Mouse (Mus musculus) intestine, embryonic 16.5 days (tissue): ENCODE measurements around the gene Lpp. TPM values are rescaled to one million over a fixed set of nuclear protein-coding genes. Genes with fewer than 3 reads are reported as not detected.
A peak's percentile ranks its signal among the peaks of the same experiment; 100 is the strongest.

Experiments used
- ATAC-seq: fragments of 200-750 bp; cut with Nextera tagmentation; 2 replicates; pipeline ENCODE4 v1.8.0; 2017; ENCODE audit warnings: moderate TSS enrichment, moderate library complexity
- H3K27ac ChIP-seq: fragments of 300-500 bp; sonication (generic); 2 replicates; pipeline ENCODE4 v1.5.1; 2014; ENCODE audit warnings: mild to moderate bottlenecking, low read length
- H3K27me3 ChIP-seq: fragments of 300-500 bp; sonication (generic); replicated peaks from 2 replicates; pipeline ENCODE4 v1.6.1; 2014; ENCODE audit warnings: low read length, control low read depth, mixed read lengths; ENCODE audit not compliant: control insufficient read depth, insufficient read depth
- H3K36me3 ChIP-seq: fragments of 300-500 bp; sonication (generic); 2 replicates; pipeline ENCODE4 v1.6.1; 2014; ENCODE audit warnings: low read length, control low read depth; ENCODE audit not compliant: control insufficient read depth, insufficient read depth
- H3K4me1 ChIP-seq: fragments of 300-500 bp; sonication (generic); 2 replicates; pipeline ENCODE4 v1.6.1; 2014; ENCODE audit warnings: low read length, control low read depth, mixed read lengths; ENCODE audit not compliant: control insufficient read depth, insufficient read depth
- H3K4me2 ChIP-seq: fragments of 300-500 bp; sonication (generic); 2 replicates; pipeline ENCODE4 v1.6.1; 2014; ENCODE audit warnings: low read depth, low read length, control low read depth
- H3K4me3 ChIP-seq: fragments of 300-500 bp; sonication (generic); 2 replicates; pipeline ENCODE4 v1.5.1; 2014; ENCODE audit warnings: mild to moderate bottlenecking, low read length
- H3K9ac ChIP-seq: fragments of 300-500 bp; sonication (generic); 2 replicates; pipeline ENCODE4 v1.6.1; 2014; ENCODE audit warnings: low read depth, low read length
- H3K9me3 ChIP-seq: fragments of 300-500 bp; sonication (generic); 2 replicates; pipeline ENCODE4 v1.6.1; 2016; ENCODE audit warnings: low read length, control low read depth; ENCODE audit not compliant: control insufficient read depth
- WGBS: fragments of 180-500 bp; shearing (Covaris S2); extraction: QIAGEN DNeasy Blood & Tissue Kit; methylation state at CpG from one replicate; pipeline ENCODE4 v1.1.7; 2014; 5-methylcytosine and 5-hydroxymethylcytosine counted together
- polyA plus RNA-seq: library from polyadenylated mRNA; unstranded; fragments of >200 nt; fragmentation: Nextera tagmentation; extraction: Ambion mirVana; gene quantifications from 2 replicates; pipeline ENCODE4 v1.2.1, GENCODE M21; 2015

The Lpp gene
- polyA plus RNA-seq, 1 experiment from 2014 or later, result 64.7 TPM

DNA sequence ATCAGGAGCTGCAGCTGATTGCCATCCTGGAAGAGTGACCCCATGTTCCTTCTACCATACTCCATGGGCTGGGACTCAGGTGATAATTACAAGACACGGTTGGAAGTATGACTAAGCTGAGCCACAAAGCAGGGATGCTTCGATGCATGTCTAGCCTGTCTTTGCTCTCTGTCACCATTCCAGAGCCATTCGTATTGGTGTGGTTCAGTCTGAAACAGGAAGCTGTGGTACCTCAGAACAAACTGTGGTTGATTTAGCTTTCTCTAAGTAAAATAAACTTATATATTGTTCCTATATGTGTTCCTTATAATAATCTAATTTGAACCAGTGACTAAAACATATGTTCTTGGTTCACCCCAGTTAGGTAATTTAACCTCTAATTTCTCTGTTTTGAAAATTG, 519.7 kb downstream of the Lpp start:
- Histone ChIP-seq H3K9ac (no peak overlapping the region), H3K27ac (no peak overlapping the region), H3K4me2 (no peak overlapping the region), H3K4me1 (peaks cover 6% of the 10 kb centered on the region; the same call in 1 of the 2 replicates), H3K36me3 (no peaks in the 10 kb centered on the region), H3K4me3 (no peak overlapping the region), H3K9me3 (no peaks in the 10 kb centered on the region), H3K27me3 (no peaks in the 10 kb centered on the region)
- ATAC-seq, result no peak
- WGBS, result 83% methylated on average over 3 of the region's 3 CpGs

DNA sequence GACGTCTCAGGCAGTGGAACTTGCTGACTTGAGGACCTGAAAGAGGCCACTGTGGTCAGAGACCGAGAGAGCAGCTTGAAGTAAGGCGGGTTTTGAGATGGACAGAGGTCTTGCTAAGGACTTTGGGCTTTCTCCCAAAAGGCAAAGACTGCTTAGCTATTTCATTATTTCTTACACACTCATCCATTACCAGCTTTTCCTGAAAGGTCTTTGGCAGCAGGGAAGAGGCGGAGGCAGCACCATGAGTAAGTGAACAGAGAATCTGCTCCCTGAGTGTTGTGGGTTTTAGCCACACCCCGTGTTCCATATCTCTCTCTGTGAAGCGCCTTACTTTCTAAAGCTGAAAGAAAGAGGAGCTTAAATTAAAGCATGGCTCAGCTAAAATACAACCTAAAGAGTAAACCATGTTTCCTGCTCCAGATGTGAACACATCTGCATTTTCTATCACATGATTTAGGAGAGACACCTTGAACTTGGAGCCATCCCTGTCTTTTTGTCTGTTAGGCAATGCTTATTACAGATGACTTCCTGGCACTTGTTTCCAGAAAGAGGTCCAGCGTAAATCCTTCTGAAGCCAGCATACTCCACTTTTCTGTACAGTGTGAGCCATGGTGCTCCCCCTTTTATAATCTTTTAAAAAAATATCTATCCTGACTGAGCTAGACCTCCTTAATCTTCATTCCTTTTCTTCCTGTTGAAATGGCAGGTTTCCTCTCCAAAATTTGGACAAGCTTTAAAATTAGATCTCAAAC, 520.5 kb downstream of the Lpp start:
- H3K4me2 ChIP-seq, result no peak overlapping the region
- 0 out of 2 replicates have a peak overlapping the region, but pooled peaks have one; percentile 35 for H3K27ac ChIP-seq
- 56% methylated on average over 7 of the region's 7 CpGs for WGBS
- no peaks in the 10 kb centered on the region for H3K36me3 ChIP-seq
- peak; percentile 48; the same call in 1 of the 2 replicates for ATAC-seq
- no peaks in the 10 kb centered on the region for H3K27me3 ChIP-seq
- peaks cover 6% of the 10 kb centered on the region; the same call in 1 of the 2 replicates for H3K4me1 ChIP-seq
- no peaks in the 10 kb centered on the region for H3K9me3 ChIP-seq
- no peak overlapping the region for H3K4me3 ChIP-seq
- no peak overlapping the region for H3K9ac ChIP-seq

DNA sequence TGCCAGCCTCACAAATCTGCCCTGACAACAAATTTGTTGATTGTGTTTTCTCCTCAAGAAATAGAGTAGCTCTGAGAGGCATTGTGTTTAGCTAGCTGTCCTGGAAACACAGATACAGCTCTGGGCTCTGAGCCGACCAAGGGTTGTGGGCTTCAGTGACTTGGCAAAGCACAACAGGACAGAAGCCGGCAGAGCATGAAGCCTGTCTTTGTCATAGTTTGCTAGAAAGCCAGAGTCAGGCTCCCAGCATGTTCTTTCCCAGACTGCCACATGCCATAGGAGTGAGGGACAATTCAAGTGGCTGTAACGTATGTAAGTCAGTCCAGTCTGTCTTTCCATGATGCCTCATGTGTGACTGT, 521.1 kb downstream of the Lpp start:
- H3K27me3 ChIP-seq, result no peaks in the 10 kb centered on the region
- H3K36me3 ChIP-seq, result no peaks in the 10 kb centered on the region
- H3K27ac ChIP-seq, result no peak overlapping the region
- H3K9me3 ChIP-seq, result no peaks in the 10 kb centered on the region
- no peak overlapping the region for H3K4me2 ChIP-seq
- H3K4me3 ChIP-seq, result no peak overlapping the region
- peaks cover 6% of the 10 kb centered on the region; the same call in 1 of the 2 replicates for H3K4me1 ChIP-seq
- ATAC-seq, result no peak
- WGBS, result 69% methylated on average over 3 of the region's 3 CpGs
- no peak overlapping the region for H3K9ac ChIP-seq

DNA sequence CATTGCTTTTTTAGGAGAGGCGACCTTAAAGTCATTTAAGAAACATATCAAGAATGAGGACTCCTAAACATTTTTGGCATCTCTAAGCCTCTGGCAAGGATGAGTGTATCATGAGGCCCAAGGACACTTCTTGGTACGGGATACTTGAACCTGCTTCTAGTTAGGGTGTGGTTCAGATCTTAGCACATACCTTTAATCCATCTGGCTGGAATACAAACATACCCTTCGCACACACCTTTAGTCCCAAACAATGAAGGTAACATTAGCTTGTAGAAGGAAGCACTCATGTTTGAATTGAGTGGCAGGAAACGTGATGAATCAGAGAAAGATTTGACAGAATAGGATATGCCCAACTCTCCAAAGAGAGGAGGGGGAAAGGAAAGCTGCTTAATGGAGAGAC, 522.2 kb downstream of the Lpp start:
- Histone ChIP-seq H3K27me3 (no peaks in the 10 kb centered on the region), H3K27ac (no peak overlapping the region), H3K9ac (no peak overlapping the region), H3K9me3 (no peaks in the 10 kb centered on the region), H3K4me1 (peaks cover 6% of the 10 kb centered on the region; the same call in 1 of the 2 replicates), H3K4me2 (no peak overlapping the region), H3K4me3 (no peak overlapping the region), H3K36me3 (no peaks in the 10 kb centered on the region)
- ATAC-seq, result no peak
- WGBS, result 74% methylated on average over 4 of the region's 4 CpGs

- WGBS, result 65% methylated on average over 11 of the region's 11 CpGs
- Histone ChIP-seq H3K4me3 (no peak overlapping the region), H3K27ac (no peak overlapping the region), H3K4me1 (no peaks in the 10 kb centered on the region), H3K9me3 (no peaks in the 10 kb centered on the region), H3K36me3 (no peaks in the 10 kb centered on the region), H3K4me2 (no peak overlapping the region), H3K9ac (no peak overlapping the region), H3K27me3 (no peaks in the 10 kb centered on the region)
- no peak for ATAC-seq
Measured at GRCm38 (mm10) chr16:24919349-24920012, 526.2 kb downstream of the Lpp start.

DNA sequence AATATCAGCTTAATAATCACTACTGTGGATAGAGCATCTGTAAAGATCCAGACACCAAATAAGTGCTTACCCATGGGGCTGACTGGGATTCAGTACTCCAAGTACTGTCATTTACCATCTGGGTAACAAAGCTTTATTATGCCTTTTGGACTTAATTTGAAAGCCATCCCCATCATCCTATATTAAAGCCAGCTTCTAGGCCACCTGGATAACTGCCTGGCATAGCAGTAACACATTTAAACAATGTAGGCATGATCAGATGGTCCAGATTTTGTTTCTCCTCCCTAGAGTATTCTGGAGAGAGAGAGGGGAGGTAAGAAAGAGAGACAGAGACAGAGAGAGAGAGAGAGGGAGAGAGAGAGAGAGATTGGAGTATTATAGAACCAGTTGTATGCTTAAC, 536.8 kb downstream of the Lpp start:
- ATAC-seq, result no peak
- Histone ChIP-seq H3K36me3 (no peaks in the 10 kb centered on the region), H3K4me1 (no peaks in the 10 kb centered on the region), H3K4me2 (no peak overlapping the region), H3K9me3 (no peaks in the 10 kb centered on the region), H3K9ac (no peak overlapping the region), H3K4me3 (no peak overlapping the region), H3K27ac (no peak overlapping the region), H3K27me3 (no peaks in the 10 kb centered on the region)

DNA sequence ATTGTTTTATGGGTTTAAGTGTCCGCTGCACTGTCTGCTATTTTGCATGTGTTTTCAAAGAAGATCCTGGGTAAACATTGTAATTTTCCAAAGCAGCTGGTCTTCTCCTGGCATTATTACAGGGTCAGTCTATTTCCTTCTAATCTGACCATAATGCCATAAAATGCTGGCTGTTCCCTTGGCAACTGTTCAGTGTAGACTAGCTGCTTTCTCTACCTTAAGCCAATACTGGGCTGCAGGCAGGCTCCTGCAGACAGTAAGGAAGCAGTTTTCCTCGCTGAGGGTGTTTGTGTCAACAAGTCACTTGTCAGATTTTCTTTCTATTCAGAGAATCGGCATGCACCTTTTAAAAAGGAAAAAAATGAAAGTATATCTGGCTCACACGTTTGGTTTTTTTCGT, 537.3 kb downstream of the Lpp start:
- no peaks in the 10 kb centered on the region for H3K36me3 ChIP-seq
- no peaks in the 10 kb centered on the region for H3K4me1 ChIP-seq
- no peak overlapping the region for H3K4me3 ChIP-seq
- H3K9me3 ChIP-seq, result no peaks in the 10 kb centered on the region
- no peak overlapping the region for H3K9ac ChIP-seq
- no peaks in the 10 kb centered on the region for H3K27me3 ChIP-seq
- ATAC-seq, result peak; percentile 87
- H3K4me2 ChIP-seq, result no peak overlapping the region
- 54% methylated on average over 5 of the region's 5 CpGs for WGBS
- H3K27ac ChIP-seq, result no peak overlapping the region

- H3K9ac ChIP-seq, result no peak overlapping the region
- no peak for ATAC-seq
- H3K9me3 ChIP-seq, result no peaks in the 10 kb centered on the region
- no peaks in the 10 kb centered on the region for H3K27me3 ChIP-seq
- no peak overlapping the region for H3K27ac ChIP-seq
- no peak overlapping the region for H3K4me3 ChIP-seq
- no peaks in the 10 kb centered on the region for H3K36me3 ChIP-seq
- 64% methylated on average over 3 of the region's 3 CpGs for WGBS
- H3K4me2 ChIP-seq, result no peak overlapping the region
- H3K4me1 ChIP-seq, result no peaks in the 10 kb centered on the region
Measured at GRCm38 (mm10) chr16:24932816-24933215, 539.5 kb downstream of the Lpp start.

GRCm38 (mm10) chr16:24933691-24934090, 540.4 kb downstream of the Lpp start:
- Histone ChIP-seq H3K9ac (no peak overlapping the region), H3K4me2 (no peak overlapping the region), H3K4me1 (no peaks in the 10 kb centered on the region), H3K36me3 (no peaks in the 10 kb centered on the region), H3K27ac (no peak overlapping the region), H3K4me3 (no peak overlapping the region), H3K27me3 (no peaks in the 10 kb centered on the region), H3K9me3 (no peaks in the 10 kb centered on the region)
- 73% methylated on average over 4 of the region's 4 CpGs for WGBS
- ATAC-seq, result no peak
